Mouse (Mus musculus) hematopoietic stem cell, adult 5-6 weeks (primary cell): Measurements from ENCODE around the gene Slc35b1. TPM values are rescaled to one million over a fixed set of nuclear protein-coding genes. Genes with fewer than 3 reads are reported as not detected.
A peak's percentile ranks its signal among the peaks of the same experiment; 100 is the strongest.

Experiments
- ATAC-seq, 2 experiments: fragments of 125-278 bp in 1 of 2; replicated peaks in 1 of 2; 2 replicates each; pipeline ENCODE4 v1.8.0; 2016 to 2017; ENCODE audit warnings: inconsistent platforms in 2 of 2, mild to moderate bottlenecking in 2 of 2, moderate number of reproducible peaks in 2 of 2, low read depth in 1 of 2, moderate TSS enrichment in 1 of 2; ENCODE audit not compliant: low FRiP score in 2 of 2, poor library complexity in 2 of 2, severe bottlenecking in 2 of 2, insufficient read depth in 1 of 2, low TSS enrichment in 1 of 2
- total RNA-seq: library from RNA; stranded (forward); fragments of 172-1452, 232-1000 nt; gene quantifications from 2 replicates; pipeline ENCODE4 v1.2.3, GENCODE M21; 2017

Gene Slc35b1
- total RNA-seq, 1 experiment from 2014 or later, result 35.8 TPM

- no peak for ATAC-seq
Measured at GRCm38 (mm10) chr11:95387354-95387753, 2.9 kb downstream of the Slc35b1 start.

DNA sequence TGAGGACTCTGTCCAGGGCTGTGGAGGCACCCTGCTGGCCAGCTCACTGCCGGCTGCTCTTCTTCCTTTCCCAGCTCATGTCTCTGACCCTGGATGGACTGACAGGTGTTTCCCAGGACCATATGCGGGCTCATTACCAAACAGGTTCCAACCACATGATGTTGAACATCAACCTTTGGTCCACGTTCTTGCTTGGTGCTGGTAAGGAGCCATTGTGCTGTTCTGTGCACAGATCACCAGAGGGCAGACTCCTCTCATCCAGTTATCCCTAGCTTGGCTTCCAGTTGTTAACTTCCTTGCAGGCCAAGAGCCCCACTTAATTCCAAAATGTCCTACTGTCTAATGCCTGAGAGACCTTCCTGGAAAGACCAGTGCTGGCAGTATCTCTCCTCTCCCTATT, 4.5 kb downstream of the Slc35b1 start:
- ATAC-seq, result no peak

- no peak for ATAC-seq
Measured at GRCm38 (mm10) chr11:95390420-95390819, 5.9 kb downstream of the Slc35b1 start.

DNA sequence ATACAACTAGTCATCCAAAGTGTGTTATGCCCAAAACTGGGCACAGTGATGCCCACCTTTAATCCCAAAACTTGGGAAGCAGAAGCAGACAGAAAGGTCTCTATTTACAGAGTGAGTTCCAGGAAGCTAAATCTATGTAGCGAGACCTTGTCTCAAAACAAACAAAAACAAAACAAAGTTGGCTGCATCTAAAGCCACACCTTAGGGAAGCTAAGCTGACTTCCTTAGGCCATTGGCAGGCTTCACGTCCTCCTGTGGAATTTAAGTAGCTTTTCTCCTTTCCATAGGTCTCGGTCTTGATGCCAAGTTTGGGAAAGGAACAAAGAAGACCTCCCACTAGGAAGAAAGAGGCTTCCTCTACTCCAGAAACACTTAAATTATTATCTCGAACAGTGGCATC, 6.7 kb downstream of the Slc35b1 start:
- ATAC-seq, result no peak

GRCm38 (mm10) chr11:95391743-95392142, 7.3 kb downstream of the Slc35b1 start:
- ATAC-seq, result no peak

DNA sequence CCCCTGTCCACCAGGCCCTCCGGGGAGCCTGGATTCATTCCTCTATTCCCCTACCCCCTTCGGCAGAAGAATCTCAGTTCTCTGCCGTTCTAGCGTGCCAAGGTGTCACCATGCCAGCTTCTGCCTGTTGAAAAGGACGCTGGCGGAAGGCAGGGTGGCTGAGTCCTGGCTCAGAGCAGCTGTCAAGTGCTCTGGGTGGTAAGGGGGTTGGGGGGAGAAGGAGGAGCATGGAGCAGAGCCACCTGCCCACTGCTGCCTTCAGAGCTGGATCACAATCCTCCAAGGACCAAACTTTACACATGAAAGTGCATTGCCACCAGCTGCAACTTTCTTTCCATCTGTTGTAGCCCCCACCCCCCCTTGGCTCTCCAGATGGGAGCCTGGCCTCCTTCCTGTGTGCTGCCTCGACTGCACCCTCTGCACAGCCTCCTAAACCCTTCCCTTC, 7.8 kb downstream of the Slc35b1 start:
- ATAC-seq, result no peak

GRCm38 (mm10) chr11:95392708-95393499, 8.4 kb downstream of the Slc35b1 start:
- no peak for ATAC-seq

DNA sequence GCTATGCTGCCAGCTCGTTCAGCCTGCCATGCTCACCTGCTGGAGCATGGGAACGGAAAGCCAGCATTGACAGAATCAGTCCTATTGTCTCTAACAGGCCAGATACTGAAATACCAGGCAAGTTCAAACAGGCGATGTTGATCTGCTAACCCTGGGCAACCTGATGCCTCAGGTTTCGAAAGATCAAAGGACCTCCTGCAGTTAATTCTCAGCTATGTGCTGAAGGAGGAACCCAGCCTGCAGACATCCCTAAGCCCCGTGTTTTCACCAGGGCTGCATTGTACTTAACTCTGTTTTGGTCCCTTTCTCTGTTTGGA, 9.0 kb downstream of the Slc35b1 start:
- ATAC-seq, result no peak

DNA sequence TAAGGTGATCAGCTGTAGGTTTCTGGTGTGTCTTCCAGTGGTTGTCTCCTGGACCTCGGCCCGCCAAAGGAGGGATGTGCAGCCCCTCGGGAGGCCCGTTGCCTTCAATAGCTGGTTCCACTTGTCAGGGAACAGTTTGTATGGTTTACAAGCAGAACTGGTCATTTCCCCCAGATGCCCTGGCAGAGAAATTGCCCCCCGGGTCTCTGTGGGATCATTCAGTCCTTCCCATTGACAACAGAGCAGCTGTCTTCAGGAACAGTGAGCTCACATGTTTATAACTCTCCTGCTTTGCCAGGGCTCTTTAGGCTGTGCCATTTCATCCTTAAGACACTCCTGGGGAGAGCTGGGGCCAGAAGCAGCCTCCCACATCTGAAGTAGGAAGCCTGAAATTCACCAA, 9.6 kb downstream of the Slc35b1 start:
- ATAC-seq, result no peak

DNA sequence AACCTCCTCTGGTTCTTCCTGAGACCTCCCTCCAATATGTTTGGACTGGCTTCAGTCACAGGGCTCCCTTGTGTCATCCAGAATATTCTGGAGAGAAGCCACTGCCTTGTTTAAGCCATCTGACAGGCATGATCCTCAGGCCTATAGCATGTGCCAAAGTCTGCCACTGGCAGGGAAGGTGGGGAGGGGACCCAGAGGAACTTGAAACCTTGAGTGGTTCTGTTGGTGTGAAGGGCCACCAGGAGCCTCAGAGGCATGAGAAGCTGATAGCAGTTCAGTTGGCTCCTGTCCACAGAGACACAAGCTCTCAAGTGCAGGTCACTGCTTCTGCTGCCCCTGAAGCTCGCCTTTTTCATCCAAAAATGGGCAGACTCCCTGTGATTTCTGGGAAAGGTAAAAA, 12.1 kb downstream of the Slc35b1 start:
- ATAC-seq, result no peak

DNA sequence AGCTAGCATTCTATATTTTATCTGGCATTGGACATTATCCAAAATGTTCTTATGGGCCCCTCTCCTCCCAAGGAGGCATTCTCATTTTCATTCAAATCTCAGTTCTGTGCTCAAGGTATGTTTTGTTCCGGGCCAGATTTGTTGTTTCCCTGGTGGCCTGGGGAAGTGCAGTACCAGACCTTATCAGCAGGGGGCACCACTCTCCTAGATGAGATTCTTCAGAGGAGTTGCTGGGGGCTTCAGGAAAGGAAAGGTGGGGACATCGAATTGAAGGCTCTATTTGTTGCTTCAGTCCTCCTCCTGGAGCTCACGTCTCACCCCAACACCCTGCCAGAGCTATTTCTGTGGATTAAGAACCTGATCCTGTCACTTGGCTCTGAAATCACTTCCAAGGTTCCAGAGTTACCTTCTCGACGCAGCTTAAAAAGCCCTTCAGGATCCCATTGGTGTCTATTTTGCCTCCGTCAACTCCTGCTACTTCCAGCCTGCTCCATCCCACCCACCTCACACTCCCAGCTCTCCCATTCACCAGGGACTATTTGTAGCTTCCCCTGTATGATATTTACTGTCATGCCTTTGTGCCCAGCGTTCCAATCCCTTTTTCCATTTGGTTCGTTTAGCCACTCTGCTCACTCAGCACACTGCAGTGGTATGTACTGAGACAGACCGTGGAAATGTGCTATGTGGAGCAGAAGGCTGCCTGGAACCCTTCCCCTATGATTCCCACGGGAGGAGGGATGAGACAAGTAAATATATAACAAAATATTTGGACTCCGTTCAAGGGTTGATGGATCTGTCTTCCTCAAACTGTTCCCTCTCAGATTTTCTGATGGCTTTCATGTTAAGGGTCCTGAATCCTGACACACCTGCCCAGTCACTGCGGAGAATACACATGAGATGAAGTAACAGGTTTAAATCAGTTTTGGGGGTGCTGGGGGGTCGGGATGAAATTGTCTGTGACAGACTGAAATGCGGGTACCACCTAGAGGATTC, 13.6 kb downstream of the Slc35b1 start:
- peak; percentile 31 to 42; a peak in 2 of 4 replicates for ATAC-seq

DNA sequence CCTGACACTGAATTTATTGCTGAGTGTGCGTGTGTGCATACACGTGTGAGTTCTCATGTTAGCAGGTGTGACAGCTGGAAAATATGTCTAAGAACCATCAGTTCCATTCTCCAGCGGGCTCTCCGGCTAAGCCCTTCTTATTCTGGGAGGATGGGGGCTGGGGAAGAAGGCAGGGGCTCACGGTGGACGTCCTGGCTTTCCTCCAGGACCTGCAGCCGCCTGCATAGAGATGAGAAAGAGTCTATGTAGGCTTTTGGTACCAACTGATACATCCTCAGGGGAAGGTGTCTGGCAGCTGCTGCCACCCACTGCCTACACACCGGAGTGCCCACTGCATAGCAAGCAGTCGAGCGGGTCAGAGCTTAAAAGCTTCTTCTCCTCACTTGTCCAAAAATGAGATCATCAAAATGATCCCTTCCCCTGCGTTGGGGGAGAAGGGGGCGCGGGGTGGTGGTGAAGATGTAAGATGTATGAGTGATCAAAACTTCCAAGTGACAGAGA, 15.1 kb downstream of the Slc35b1 start:
- no peak for ATAC-seq

- no peak for ATAC-seq
Measured at GRCm38 (mm10) chr11:95401568-95401967, 17.1 kb downstream of the Slc35b1 start.

GRCm38 (mm10) chr11:95402196-95402595, 17.7 kb downstream of the Slc35b1 start:
- ATAC-seq, result no peak

DNA sequence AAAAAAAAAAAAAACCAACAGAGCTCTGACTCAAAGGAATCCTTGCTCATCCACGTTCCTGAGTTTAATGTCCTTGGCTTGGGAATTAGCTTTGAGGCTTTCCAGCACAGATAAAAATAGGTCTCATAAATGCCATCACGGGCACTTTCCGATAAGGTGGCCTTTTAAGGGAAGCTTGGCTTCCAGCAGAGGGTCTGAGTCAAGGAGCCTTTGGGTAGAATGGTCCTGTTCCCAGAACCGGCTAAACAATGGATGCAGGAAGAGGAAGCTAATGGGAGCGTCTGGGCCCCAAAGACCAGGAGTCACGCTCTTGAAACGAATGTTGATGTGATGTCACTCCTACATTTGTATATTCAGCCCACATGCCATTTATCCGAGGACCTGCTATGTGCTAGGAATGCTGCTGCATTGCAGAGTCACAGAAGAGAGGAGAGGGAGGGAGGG, 18.2 kb downstream of the Slc35b1 start:
- no peak for ATAC-seq

DNA sequence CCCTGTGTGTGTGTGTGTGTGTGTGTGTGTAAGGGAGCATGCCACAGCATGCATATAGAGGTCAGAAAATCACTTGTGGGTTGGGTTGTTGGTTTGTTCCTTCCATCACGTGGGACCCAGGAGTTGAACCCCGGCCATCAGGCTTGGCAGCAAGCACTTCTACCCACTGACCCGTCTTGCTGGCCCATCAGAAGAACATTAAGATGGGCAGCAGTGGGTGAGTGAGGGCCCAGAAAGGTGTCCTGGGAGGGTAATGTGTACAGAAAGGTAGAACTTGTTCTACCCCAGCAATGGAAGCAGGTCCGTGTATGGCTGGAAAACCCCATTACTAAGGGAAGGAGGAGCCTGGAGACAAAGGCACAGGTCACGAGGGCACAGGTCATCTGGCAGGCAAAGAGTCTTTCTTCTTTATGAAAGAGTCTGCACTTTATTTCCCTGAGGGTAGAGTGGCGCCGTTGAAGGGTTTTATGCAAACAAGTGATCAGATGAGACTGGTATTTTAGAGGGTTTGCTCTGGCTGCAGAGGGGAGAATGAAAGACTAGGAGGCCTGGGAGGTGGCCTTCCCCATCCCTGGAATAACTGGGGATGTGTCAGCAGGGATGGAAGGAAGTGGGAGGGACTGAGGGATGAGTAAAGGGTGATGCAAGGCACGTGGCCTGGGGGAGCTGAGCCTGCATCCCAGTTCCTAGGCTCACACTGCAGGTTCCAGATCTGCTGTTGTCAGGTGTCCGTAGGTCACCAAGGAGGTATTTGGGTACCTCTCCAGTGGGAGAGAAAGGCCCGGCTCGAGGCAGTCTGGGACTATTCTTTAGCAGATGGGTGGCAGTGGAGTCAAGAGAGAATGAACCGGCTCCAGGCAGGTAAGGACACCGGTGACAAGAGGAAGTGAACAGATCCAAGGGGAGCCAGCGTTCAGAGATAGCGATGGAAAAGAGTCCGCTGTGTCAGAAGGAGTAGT, 19.2 kb downstream of the Slc35b1 start:
- no peak for ATAC-seq

DNA sequence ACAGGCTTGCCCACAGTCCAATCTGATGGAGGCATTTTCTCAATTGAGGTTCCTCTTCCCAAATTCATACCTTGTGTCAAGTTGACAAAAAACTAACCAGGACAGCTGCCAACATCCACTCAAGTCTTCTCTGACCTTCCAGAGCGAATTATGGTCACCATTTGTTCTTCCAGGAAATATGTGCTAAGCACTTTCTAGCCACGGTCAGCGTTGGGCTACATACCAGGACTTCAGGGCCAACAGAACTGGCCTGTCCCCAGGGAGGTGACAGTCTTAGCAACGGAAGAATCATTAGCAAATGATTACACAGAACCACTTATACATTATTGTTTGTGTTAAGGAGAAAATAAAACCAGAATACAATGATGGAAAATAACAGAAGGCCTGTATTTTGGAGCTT, 21.3 kb downstream of the Slc35b1 start:
- no peak for ATAC-seq
